Mouse (Mus musculus): ENCODE measurements around the gene Dnlz.
"Not testable (repeated sequence)": the region's sequence is repeated elsewhere in the genome, so short reads cannot be mapped to it uniquely, and the experiment has no call there.

Dnlz gene

GRCm38 (mm10) chr2:26351358-26352290 is at the start of gene Dnlz:
Gene Dnlz, minus strand, starts transcription at chr2:26352110.
- DNase-seq, result peak; percentile 95

DNA sequence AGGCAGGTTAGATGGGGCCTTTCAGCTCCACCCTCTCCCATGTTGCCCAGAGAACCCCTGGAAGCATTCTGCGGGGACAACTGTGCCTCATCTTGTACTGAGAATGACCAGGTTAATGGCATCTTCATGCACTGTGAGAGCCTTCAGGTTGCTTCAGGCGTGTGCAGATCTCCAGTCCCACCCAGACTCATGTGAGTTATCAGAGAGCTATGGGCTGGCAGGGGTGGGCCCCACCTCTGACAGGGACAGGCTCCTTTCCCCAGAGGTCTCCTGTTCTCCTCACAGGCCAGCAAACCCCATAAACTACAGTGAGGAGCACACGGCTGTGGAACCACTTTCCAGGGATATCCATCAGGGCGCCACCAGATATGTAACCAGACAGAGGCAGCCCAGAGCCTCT is 49.1 kb upstream of the Dnlz start:
- no peak for DNase-seq

GRCm38 (mm10) chr2:26400296-26400695 is 48.4 kb upstream of the Dnlz start:
- DNase-seq, result no peak

DNA sequence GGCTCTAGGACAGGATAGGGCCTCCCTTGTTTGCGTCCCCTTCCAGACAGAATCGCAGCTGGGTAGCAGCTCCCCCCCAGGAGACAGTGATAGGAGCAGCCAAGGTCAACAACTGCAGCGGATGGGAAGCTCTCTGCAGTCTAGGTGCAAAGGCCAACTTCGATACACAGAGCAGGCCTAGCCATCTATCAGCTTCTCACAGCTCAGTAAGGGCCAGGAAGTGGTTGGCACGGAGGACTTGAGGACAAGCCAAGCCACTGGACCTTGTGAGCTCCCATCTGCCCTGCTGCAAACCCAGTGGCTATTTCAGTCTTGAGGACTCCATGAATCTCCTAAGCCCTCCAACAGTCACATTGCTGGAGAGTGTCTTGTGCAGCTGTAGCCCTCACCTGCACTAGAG is 47.7 kb upstream of the Dnlz start:
- peak; percentile 85 for DNase-seq

DNA sequence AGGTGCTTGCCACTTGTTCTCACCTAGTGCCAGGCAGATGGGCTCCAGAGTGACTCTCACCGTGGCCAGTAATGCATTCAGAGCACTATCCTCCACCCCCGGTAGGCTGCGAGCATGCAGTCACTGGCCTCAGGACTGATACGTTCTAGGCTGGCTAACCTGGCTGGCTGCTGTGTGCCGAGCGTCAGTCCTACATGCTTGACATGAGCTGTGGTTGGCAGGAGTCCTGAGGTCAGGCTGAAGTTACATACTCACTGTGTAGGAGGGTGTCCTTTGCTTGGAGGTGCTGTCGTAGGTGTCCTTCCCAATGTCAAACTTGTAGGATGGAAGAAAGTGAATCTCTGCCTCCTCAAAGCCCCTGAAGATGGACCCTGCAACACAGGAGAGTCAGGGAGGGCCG is 47.1 kb upstream of the Dnlz start:
- DNase-seq, result peak; percentile 45

DNA sequence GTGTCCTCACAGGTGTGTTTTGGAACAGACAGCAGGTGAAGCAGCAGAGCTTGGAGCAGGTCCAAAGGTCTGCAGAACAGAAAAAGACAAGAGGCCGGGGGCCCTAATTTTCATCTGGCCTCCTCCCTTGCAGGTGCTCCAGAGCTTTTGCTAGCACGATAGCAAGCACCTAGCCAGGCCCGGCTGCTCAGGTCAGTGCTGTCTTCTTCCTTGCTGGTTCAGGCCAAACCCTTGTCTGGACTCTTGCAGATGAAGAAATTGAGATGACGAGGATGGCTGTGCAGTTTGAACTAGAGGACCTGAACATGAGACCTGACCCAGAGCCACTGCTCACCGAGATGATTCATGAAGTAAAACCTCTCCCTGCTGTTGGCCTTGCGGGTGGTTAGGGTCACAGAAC is 39.7 kb upstream of the Dnlz start:
- no peak for DNase-seq

GRCm38 (mm10) chr2:26390954-26391353 is 39.0 kb upstream of the Dnlz start:
- DNase-seq, result no peak

- peak; percentile 80 for DNase-seq
Measured at GRCm38 (mm10) chr2:26389154-26389690, 37.3 kb upstream of the Dnlz start, which contains the start of the genes Entr1 and Pmpca. Gene Entr1, minus strand, starts transcription at chr2:26389316. Gene Pmpca, plus strand, starts transcription at chr2:26389339.

DNA sequence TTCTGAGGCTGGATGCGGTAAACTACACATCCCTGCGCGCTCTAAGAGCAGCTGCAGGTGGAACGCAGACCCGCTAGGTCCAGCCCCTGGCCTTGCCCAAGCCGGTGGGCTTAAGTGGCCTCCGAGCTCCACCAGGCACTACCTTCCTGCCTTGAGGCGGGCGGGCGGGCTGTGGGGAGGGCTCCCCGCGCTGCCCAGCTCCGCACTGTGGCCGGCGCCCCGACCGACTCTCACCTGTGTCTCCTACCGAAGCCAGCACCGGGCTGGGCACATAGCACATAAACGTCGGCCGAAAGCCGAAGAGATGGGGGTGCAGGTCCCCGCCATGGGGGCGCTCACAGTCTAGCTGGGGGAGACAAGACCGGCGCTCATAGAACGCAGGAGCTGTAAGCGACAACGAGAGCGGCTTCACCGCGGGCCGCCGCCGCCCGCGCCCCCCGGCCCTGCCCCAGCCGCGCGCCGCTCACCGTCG is 36.8 kb upstream of the Dnlz start:
- no peak for DNase-seq

- DNase-seq, result peak; percentile 84
Measured at GRCm38 (mm10) chr2:26387713-26388112, 35.8 kb upstream of the Dnlz start.

- DNase-seq, result not testable (repeated sequence)
Measured at GRCm38 (mm10) chr2:26380871-26381270, 29.0 kb upstream of the Dnlz start.

DNA sequence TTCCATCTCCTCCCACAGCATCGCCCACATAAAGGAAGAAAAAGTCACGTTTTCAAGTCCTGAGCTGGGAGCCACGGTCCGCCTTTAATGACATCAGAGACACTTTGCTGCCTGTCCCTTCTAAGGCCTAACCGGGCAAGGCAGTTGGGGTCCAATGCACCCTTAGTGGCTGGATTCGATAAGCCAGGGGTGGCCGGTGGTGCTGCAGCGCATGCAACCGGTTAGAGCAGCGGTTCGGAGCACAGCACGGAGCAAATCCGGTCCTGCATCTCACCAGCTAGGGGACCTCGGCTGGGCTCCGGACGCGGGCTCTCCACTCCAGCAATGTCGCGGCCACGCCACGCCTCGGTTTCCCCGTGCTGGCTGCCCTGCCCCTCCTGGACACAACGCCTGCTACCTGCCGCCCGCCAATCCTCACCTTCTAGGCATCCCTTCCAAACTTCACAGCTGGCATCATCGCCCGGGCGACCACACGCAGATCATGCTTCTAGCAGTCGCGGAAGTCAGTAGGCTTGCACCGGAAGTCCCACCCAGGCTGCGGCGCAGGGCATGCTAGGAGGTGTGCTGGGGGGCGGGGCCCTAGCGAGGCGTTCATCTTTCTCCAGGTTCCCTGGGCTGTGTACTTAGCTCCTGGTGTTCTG is 28.3 kb upstream of the Dnlz start, which contains the start of gene Snapc4:
Gene Snapc4, minus strand, starts transcription at position 523 of the 641 bp plus-strand sequence.
- peak; percentile 92 for DNase-seq

- no peak for DNase-seq
Measured at GRCm38 (mm10) chr2:26372396-26372795, 20.5 kb upstream of the Dnlz start.

DNA sequence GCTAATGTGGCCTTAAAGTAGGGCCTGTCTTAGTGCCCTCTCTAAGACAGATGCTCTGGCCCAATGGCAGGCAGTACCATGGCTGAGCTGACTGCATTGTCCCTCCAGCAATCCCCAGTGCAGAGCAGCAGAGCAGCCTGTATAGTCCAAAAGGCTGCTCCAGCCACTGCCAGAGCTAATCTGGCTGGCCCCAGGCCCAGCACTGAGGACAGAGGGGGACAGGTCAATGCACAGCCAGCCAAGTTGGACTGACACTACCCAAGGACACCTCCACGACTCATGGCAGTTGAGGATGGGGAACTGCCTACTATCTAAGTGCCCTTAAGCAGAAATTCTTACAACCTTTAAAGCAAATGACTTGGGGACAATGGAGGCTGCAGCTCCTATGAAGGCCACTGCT is 16.7 kb upstream of the Dnlz start:
- no peak for DNase-seq

DNA sequence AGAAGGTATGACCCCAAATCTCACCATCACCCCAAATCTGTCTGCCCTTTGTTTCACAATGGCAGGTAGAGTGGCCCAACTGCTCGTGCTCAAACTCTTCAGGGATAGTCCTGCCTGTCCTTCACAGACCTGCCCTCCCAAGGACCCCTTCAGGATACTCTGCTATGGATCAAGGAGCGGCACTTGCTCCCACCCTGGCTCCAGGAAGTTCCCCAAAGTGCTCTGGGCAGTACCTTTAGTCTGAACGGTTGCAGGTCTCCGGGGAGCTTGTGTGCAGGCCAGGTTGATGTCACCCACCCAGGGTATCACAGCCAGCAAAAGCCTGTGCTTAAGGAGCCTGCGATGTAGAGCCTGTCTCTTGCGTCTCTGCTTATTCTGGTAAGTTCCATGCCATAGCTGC is 16.0 kb upstream of the Dnlz start:
- DNase-seq, result no peak

DNA sequence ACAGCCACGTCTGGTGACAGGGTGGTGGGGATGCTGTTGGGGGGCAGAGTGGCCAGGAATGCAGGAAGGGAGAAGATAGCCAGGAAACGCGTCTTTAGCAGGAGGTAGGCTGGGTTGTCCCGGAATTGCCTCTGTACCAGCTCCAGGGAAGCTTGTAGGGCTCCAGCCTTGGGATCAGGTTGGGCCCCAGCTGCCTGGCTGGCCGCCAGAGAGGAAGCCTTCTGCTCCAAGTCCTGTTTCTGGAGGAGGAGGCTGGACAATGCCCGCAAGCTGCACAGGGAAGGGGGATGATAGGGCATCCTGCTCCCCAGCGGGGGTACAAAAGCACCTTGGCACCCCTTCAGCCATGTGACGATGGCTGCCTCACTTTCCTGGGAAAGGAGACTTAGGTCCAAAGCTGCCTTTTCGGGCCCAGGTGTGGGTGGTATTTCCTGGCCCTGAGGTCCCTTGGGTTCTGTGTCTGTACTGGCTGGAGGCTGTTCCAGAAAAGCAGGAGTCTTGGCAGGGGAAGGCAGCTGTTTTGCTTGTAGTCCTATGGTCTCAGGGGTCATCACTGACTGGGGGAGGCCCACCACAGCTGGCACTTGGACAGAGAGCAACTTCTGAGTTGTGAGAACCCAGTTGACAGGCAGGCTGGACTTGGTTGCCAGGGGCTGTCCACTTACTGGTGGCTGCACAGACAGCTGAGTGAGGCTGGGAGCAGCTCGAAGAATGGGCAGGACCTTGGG is 13.0 kb upstream of the Dnlz start:
- peak; percentile 52 for DNase-seq

DNA sequence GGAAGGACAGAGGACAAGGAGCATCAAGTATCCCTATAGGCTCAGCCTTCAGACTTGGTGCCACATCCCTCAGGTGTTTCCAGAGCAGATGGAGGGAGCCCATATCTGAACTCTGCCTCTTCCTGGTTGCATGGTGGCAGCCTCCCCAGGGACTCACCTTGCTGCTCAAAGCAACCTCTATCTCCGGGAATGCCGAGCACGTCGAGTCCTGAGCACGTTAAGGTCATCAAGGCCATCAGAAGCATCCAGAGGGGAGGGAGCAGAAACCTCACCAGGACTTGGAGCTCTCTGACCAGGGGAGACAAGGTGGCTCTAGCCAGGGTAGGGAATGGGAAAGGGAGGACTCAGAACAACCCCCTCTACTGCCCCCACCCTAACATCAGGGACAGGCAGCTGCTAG is 11.6 kb upstream of the Dnlz start:
- DNase-seq, result no peak

- DNase-seq, result no peak
Measured at GRCm38 (mm10) chr2:26362991-26363390, 11.1 kb upstream of the Dnlz start.

DNA sequence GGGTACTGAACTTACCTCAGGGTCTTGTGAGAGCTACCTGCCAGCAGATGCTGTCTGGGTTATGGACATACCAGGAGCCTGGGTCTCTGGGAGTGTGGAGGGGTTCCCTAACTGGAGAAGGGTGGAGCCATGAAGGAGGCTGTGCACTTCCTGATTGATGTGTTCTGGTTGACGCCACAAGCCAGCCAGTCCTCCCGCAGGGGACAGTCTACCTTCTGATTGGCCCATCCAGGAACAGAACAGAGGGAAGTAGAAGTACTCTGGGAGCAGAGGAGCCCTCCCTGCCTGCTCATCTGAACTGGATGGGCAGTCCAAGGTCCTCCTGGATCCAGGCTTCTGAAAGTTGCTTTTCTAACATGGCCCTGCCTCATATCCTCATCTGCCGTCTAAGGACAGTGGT is 8.9 kb upstream of the Dnlz start, which contains the start of gene Card9:
Gene Card9, minus strand, starts transcription at position 147 of the 400 bp plus-strand sequence.
- no peak for DNase-seq

DNA sequence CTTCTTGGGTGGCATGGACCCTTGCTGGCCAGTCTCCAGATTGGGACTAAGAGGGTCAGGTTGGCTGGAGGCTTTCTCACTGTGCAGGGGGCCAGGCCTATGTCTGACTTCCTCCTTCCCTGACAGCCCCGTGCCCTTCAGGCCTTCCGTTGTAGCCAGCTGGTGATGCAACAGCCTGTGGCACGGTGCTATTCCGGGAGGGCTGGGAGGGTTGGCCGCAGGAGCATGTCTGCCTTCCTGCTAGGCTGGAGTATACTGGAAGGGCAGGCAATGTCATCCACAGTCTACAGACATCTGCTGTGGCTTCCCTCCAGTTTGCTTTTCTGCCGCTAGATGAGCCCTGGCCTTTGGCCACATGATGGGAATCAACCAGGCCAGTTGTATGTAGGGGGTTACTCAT is 8.1 kb upstream of the Dnlz start:
- DNase-seq, result no peak

- no peak for DNase-seq
Measured at GRCm38 (mm10) chr2:26358667-26359320, 6.9 kb upstream of the Dnlz start.

DNA sequence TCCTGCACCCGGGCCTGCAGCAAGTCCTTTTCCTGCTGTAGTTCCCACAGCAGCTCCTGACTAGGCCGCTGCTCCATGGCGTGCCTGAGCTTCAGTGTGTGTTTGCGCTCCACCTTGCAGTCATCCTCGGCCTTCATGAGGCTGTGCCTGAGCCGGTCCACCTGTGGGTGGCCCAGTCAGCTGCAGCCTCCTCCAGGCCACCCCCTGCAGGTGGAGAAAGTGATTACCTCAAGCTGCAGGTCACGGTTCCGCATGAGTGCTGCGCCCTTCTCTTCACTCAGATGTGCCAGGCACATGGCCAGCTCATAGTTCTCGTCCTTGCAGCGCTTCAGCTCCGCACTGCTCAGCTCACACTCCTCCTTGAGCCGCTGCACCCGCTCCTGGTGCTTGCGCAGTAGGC is 5.6 kb upstream of the Dnlz start:
- peak; percentile 86 for DNase-seq

Data from kidney, adult 9 months (tissue).